Mouse (Mus musculus) erythroblast, embryonic 14.5 days (primary cell): ENCODE measurements around the gene Btbd9.

Source experiments
- GATA1 ChIP-seq: IDR thresholded peaks from 2 replicates; pipeline ENCODE4 v1.6.1; 2012; ENCODE audit warnings: low read length, inconsistent platforms, mixed read lengths
- TAL1 ChIP-seq: IDR thresholded peaks from 3 replicates; pipeline ENCODE4 v1.6.1; 2012; ENCODE audit warnings: low read length, inconsistent platforms, mixed read lengths

- no peak for TF ChIP-seq TAL1
- no peak for TF ChIP-seq GATA1
Measured at GRCm38 (mm10) chr17:30610739-30611138, 34.5 kb upstream of the Btbd9 start.
